Mouse (Mus musculus) heart, embryonic 13.5 days (tissue): ENCODE data around the gene Prop1. TPM values are rescaled to one million over a fixed set of nuclear protein-coding genes. Genes with fewer than 3 reads are reported as not detected.

ENCODE experiments used
- ATAC-seq: fragments of 200-750 bp; cut with Nextera tagmentation; 2 replicates; pipeline ENCODE4 v1.8.0; 2017; ENCODE audit warnings: moderate TSS enrichment; ENCODE audit not compliant: insufficient number of reproducible peaks, low FRiP score, low TSS enrichment; ENCODE audit errors: extremely low read depth
- H3K27ac ChIP-seq: fragments of 300-500 bp; sonication (generic); replicated peaks from 2 replicates; pipeline ENCODE4 v1.5.1; 2015; ENCODE audit warnings: moderate library complexity, mild to moderate bottlenecking, inconsistent platforms
- H3K27me3 ChIP-seq: fragments of 300-500 bp; sonication (generic); replicated peaks from 2 replicates; pipeline ENCODE4 v1.6.1; 2015; ENCODE audit warnings: mild to moderate bottlenecking, inconsistent platforms
- H3K36me3 ChIP-seq: fragments of 300-500 bp; sonication (generic); 2 replicates; pipeline ENCODE4 v1.6.1; 2015; ENCODE audit warnings: mild to moderate bottlenecking, inconsistent platforms
- H3K4me1 ChIP-seq: fragments of 300-500 bp; sonication (generic); 2 replicates; pipeline ENCODE4 v1.6.1; 2015; ENCODE audit warnings: inconsistent platforms
- H3K4me2 ChIP-seq: fragments of 300-500 bp; sonication (generic); 2 replicates; pipeline ENCODE4 v1.6.1; 2015; ENCODE audit warnings: inconsistent platforms, mild to moderate bottlenecking, moderate library complexity
- H3K4me3 ChIP-seq: fragments of 300-500 bp; sonication (generic); 2 replicates; pipeline ENCODE4 v1.5.1; 2015; ENCODE audit warnings: moderate library complexity, mild to moderate bottlenecking, inconsistent platforms
- H3K9ac ChIP-seq: fragments of 300-500 bp; sonication (generic); 2 replicates; pipeline ENCODE4 v1.6.1; 2015; ENCODE audit warnings: inconsistent platforms, mild to moderate bottlenecking, moderate library complexity
- H3K9me3 ChIP-seq: fragments of 300-500 bp; sonication (generic); 2 replicates; pipeline ENCODE4 v1.6.1; 2016; ENCODE audit warnings: inconsistent platforms
- WGBS: fragments of 180-500 bp; shearing (Covaris S2); methylation state at CpG from one replicate; pipeline ENCODE4 v1.1.7; 2015; ENCODE audit warnings: mixed read lengths; 5-methylcytosine and 5-hydroxymethylcytosine counted together
- polyA plus RNA-seq: library from polyadenylated mRNA; unstranded; fragments of >200 nt; fragmentation: Nextera tagmentation; extraction: Ambion mirVana; gene quantifications from 2 replicates; pipeline ENCODE4 v1.2.1, GENCODE M21; 2015

The Prop1 gene
- polyA plus RNA-seq, 1 experiment from 2014 or later = not detected

- H3K4me3 ChIP-seq = peak overlapping the region; percentile 80
- WGBS = 76% methylated on average over 1 of the region's 1 CpGs
- no peak overlapping the region for H3K9ac ChIP-seq
- no peaks in the 10 kb centered on the region for H3K36me3 ChIP-seq
- peaks cover 10% of the 10 kb centered on the region for H3K4me1 ChIP-seq
- H3K27ac ChIP-seq = no peak overlapping the region
- H3K27me3 ChIP-seq = peaks cover 27% of the 10 kb centered on the region
- no peak for ATAC-seq
- H3K9me3 ChIP-seq = no peaks in the 10 kb centered on the region
- peak overlapping the region; percentile 96 for H3K4me2 ChIP-seq
Observed at GRCm38 (mm10) chr11:50932040-50932439, 21.5 kb downstream of the Prop1 start.

- H3K9me3 ChIP-seq = no peaks in the 10 kb centered on the region
- peaks cover 10% of the 10 kb centered on the region for H3K4me1 ChIP-seq
- peak; percentile 77 for ATAC-seq
- peaks cover 27% of the 10 kb centered on the region for H3K27me3 ChIP-seq
- H3K27ac ChIP-seq = 0 out of 2 replicates have a peak within 1 kb of the TSS, but pooled peaks have one; percentile 29
- peak within 1 kb of the TSS; percentile 89 for H3K9ac ChIP-seq
- H3K36me3 ChIP-seq = no peaks in the 10 kb centered on the region
- peak within 1 kb of the TSS; percentile 80 for H3K4me3 ChIP-seq
- 0% methylated on average over 18 of the region's 18 CpGs for WGBS
- H3K4me2 ChIP-seq = peak within 1 kb of the TSS; percentile 96
Observed at GRCm38 (mm10) chr11:50931451-50931866, 22.1 kb downstream of the Prop1 start, which contains the start of gene Zfp354b. Gene Zfp354b, minus strand, starts transcription at chr11:50931633.

- WGBS = under 1% methylated on average over 16 of the region's 16 CpGs
- H3K36me3 ChIP-seq = no peaks in the 10 kb centered on the region
- no peaks in the 10 kb centered on the region for H3K9me3 ChIP-seq
- peak overlapping the region; percentile 80 for H3K4me3 ChIP-seq
- peaks cover 27% of the 10 kb centered on the region for H3K27me3 ChIP-seq
- no peak overlapping the region for H3K27ac ChIP-seq
- peak; percentile 31; the same call in 1 of the 2 replicates for ATAC-seq
- peak overlapping the region; percentile 89 for H3K9ac ChIP-seq
- peak overlapping the region; percentile 96 for H3K4me2 ChIP-seq
- H3K4me1 ChIP-seq = peaks cover 10% of the 10 kb centered on the region
Observed at GRCm38 (mm10) chr11:50931021-50931420, 22.5 kb downstream of the Prop1 start.

- Histone ChIP-seq H3K36me3 (no peaks in the 10 kb centered on the region), H3K4me1 (peaks cover 10% of the 10 kb centered on the region), H3K4me3 (peak overlapping the region; percentile 80), H3K9me3 (no peaks in the 10 kb centered on the region), H3K27ac (no peak overlapping the region), H3K4me2 (peak overlapping the region; percentile 96), H3K9ac (peak overlapping the region; percentile 89), H3K27me3 (peaks cover 23% of the 10 kb centered on the region)
- ATAC-seq = no peak
- 13% methylated on average over 14 of the region's 14 CpGs for WGBS
Observed at GRCm38 (mm10) chr11:50930469-50931014, 23.0 kb downstream of the Prop1 start.

GRCm38 (mm10) chr11:50915671-50916320 lies 37.8 kb downstream of the Prop1 start, which contains the start of gene Zfp2:
Gene Zfp2, minus strand, starts transcription at chr11:50916165.
- peak; percentile 76 for ATAC-seq
- Histone ChIP-seq H3K9me3 (peaks cover 7% of the 10 kb centered on the region), H3K4me1 (no peaks in the 10 kb centered on the region), H3K4me2 (peak within 1 kb of the TSS; percentile 68), H3K27me3 (no peaks in the 10 kb centered on the region), H3K4me3 (peak within 1 kb of the TSS; percentile 70), H3K27ac (0 out of 2 replicates have a peak within 1 kb of the TSS, but pooled peaks have one; percentile 38), H3K9ac (peak within 1 kb of the TSS; percentile 87), H3K36me3 (peaks cover 17% of the 10 kb centered on the region)
- under 1% methylated on average over 47 of the region's 47 CpGs for WGBS

- Histone ChIP-seq H3K4me1 (no peaks in the 10 kb centered on the region), H3K4me3 (no peak overlapping the region), H3K27ac (no peak overlapping the region), H3K9ac (no peak overlapping the region), H3K36me3 (peaks cover 31% of the 10 kb centered on the region), H3K4me2 (no peak overlapping the region), H3K9me3 (peaks cover 9% of the 10 kb centered on the region), H3K27me3 (no peaks in the 10 kb centered on the region)
- 77% methylated on average over 3 of the region's 3 CpGs for whole genome bisulfite sequencing
- no peak for ATAC-seq
Observed at GRCm38 (mm10) chr11:50914461-50914860, 39.1 kb downstream of the Prop1 start.

GRCm38 (mm10) chr11:50913301-50913700 lies 40.3 kb downstream of the Prop1 start:
- ATAC-seq = no peak
- H3K9ac ChIP-seq = no peak overlapping the region
- H3K27me3 ChIP-seq = no peaks in the 10 kb centered on the region
- H3K27ac ChIP-seq = no peak overlapping the region
- 82% methylated on average over 1 of the region's 1 CpGs for WGBS
- H3K4me2 ChIP-seq = no peak overlapping the region
- no peak overlapping the region for H3K4me3 ChIP-seq
- peaks cover 9% of the 10 kb centered on the region for H3K9me3 ChIP-seq
- peaks cover 42% of the 10 kb centered on the region for H3K36me3 ChIP-seq
- no peaks in the 10 kb centered on the region for H3K4me1 ChIP-seq

- no peak overlapping the region for H3K4me3 ChIP-seq
- H3K4me2 ChIP-seq = no peak overlapping the region
- no peaks in the 10 kb centered on the region for H3K4me1 ChIP-seq
- H3K9me3 ChIP-seq = peaks cover 36% of the 10 kb centered on the region
- peaks cover 93% of the 10 kb centered on the region for H3K36me3 ChIP-seq
- H3K9ac ChIP-seq = no peak overlapping the region
- whole genome bisulfite sequencing = 86% methylated on average over 5 of the region's 5 CpGs
- no peaks in the 10 kb centered on the region for H3K27me3 ChIP-seq
- H3K27ac ChIP-seq = no peak overlapping the region
- ATAC-seq = no peak
Observed at GRCm38 (mm10) chr11:50908136-50908535, 45.4 kb downstream of the Prop1 start.

Other genes starting within 250 kb of the Prop1 start
- gene Zfp354c, start 126.0 kb downstream of the Prop1 start, polyA plus RNA-seq = 12.6 and 13.5 TPM in 2 replicates
- gene Zfp879, start 112.2 kb downstream of the Prop1 start, polyA plus RNA-seq = 0.31 and 0.49 TPM in 2 replicates
- not detected in 2 replicates for gene Grm6, start 103.1 kb downstream of the Prop1 start, polyA plus RNA-seq
- 2.7 and 3.7 TPM in 2 replicates for gene Zfp454, start 66.1 kb downstream of the Prop1 start, polyA plus RNA-seq
- gene Zfp2, start 37.6 kb downstream of the Prop1 start, polyA plus RNA-seq = 6.9 and 8.4 TPM in 2 replicates
- gene Zfp354b, start 22.1 kb downstream of the Prop1 start, polyA plus RNA-seq = 0.88 and 1.0 TPM in 2 replicates
- gene 4933414I15Rik, start 10.0 kb downstream of the Prop1 start, polyA plus RNA-seq = not detected in 2 replicates
- not detected in 2 replicates for gene Olfr1378, start 12.8 kb upstream of the Prop1 start, polyA plus RNA-seq
- not detected in 2 replicates for gene Olfr1377, start 28.2 kb upstream of the Prop1 start, polyA plus RNA-seq
- not detected in 2 replicates for gene Olfr51, start 49.8 kb upstream of the Prop1 start, polyA plus RNA-seq
- gene Olfr54, start 60.5 kb upstream of the Prop1 start, polyA plus RNA-seq = not detected in 2 replicates
- not detected in 2 replicates for gene Olfr1375, start 94.3 kb upstream of the Prop1 start, polyA plus RNA-seq
- 5.1 and 5.3 TPM in 2 replicates for gene Zfp354a, start 105.5 kb upstream of the Prop1 start, polyA plus RNA-seq